Mouse (Mus musculus): ENCODE measurements around the gene Slc12a3.

Slc12a3 gene

GRCm38 (mm10) chr8:94372955-94373599 is 44.1 kb downstream of the Slc12a3 start:
- no peak for DNase-seq (ENCODE audit: inconsistent age in 2 of 2, low spot score in 1 of 2)

- no peak for DNase-seq (ENCODE audit: inconsistent age in 2 of 2, low spot score in 1 of 2)
These were observed 46.6 kb downstream of the Slc12a3 start for GRCm38 (mm10) chr8:94375551-94375991.

GRCm38 (mm10) chr8:94376176-94376575 is 47.2 kb downstream of the Slc12a3 start:
- no peak for DNase-seq (ENCODE audit: inconsistent age in 2 of 2, low spot score in 1 of 2)

GRCm38 (mm10) chr8:94376580-94376979 is 47.6 kb downstream of the Slc12a3 start:
- DNase-seq (ENCODE audit: inconsistent age in 2 of 2, low spot score in 1 of 2) = no peak

GRCm38 (mm10) chr8:94377031-94377430 is 48.0 kb downstream of the Slc12a3 start:
- DNase-seq (ENCODE audit: inconsistent age in 2 of 2, low spot score in 1 of 2) = no peak

GRCm38 (mm10) chr8:94377714-94378205 is 48.8 kb downstream of the Slc12a3 start:
- peak; percentile 39 to 62 for DNase-seq (ENCODE audit: inconsistent age in 2 of 2, low spot score in 1 of 2)

GRCm38 (mm10) chr8:94378763-94379415 is 49.9 kb downstream of the Slc12a3 start:
- DNase-seq (ENCODE audit: inconsistent age in 2 of 2, low spot score in 1 of 2) = no peak

- no peak for DNase-seq (ENCODE audit: inconsistent age in 2 of 2, low spot score in 1 of 2)
These were observed 50.7 kb downstream of the Slc12a3 start for GRCm38 (mm10) chr8:94379686-94380085.

GRCm38 (mm10) chr8:94384166-94384565 is 55.2 kb downstream of the Slc12a3 start:
- no peak for DNase-seq (ENCODE audit: inconsistent age in 2 of 2, low spot score in 1 of 2)

GRCm38 (mm10) chr8:94385506-94386213 is 56.7 kb downstream of the Slc12a3 start:
- no peak for DNase-seq (ENCODE audit: inconsistent age in 2 of 2, low spot score in 1 of 2)

GRCm38 (mm10) chr8:94386214-94387026 is 57.4 kb downstream of the Slc12a3 start, which contains the start of gene Herpud1:
Herpud1 (plus strand) TSS chr8:94386438.
- peak; percentile 99 to 100 for DNase-seq (ENCODE audit: inconsistent age in 2 of 2, low spot score in 1 of 2)

- peak; percentile 94 to 98 for DNase-seq (ENCODE audit: inconsistent age in 2 of 2, low spot score in 1 of 2)
These were observed 58.2 kb downstream of the Slc12a3 start for GRCm38 (mm10) chr8:94387027-94387684.

GRCm38 (mm10) chr8:94387785-94388184 is 58.8 kb downstream of the Slc12a3 start:
- DNase-seq (ENCODE audit: inconsistent age in 2 of 2, low spot score in 1 of 2) = no peak

GRCm38 (mm10) chr8:94389531-94389930 is 60.5 kb downstream of the Slc12a3 start:
- DNase-seq (ENCODE audit: inconsistent age in 2 of 2, low spot score in 1 of 2) = no peak

GRCm38 (mm10) chr8:94390429-94390828 is 61.4 kb downstream of the Slc12a3 start:
- DNase-seq (ENCODE audit: inconsistent age in 2 of 2, low spot score in 1 of 2) = no peak

GRCm38 (mm10) chr8:94390910-94391309 is 61.9 kb downstream of the Slc12a3 start:
- DNase-seq (ENCODE audit: inconsistent age in 2 of 2, low spot score in 1 of 2) = no peak

- DNase-seq (ENCODE audit: inconsistent age in 2 of 2, low spot score in 1 of 2) = peak; percentile 34 to 74
These were observed 63.1 kb downstream of the Slc12a3 start for GRCm38 (mm10) chr8:94392147-94392546.

- no peak for DNase-seq (ENCODE audit: inconsistent age in 2 of 2, low spot score in 1 of 2)
These were observed 63.6 kb downstream of the Slc12a3 start for GRCm38 (mm10) chr8:94392648-94393047.

GRCm38 (mm10) chr8:94395851-94396540 is 67.0 kb downstream of the Slc12a3 start:
- no peak for DNase-seq (ENCODE audit: inconsistent age in 2 of 2, low spot score in 1 of 2)

Measured in adrenal gland, adult (tissue).